Mouse (Mus musculus) retina, adult 2 months (tissue): ENCODE data around the gene Olfm3.
A peak's percentile ranks its signal among the peaks of the same experiment; 100 is the strongest.

Experiments
- DNase-seq: peaks from one replicate; pipeline ENCODE4 v3.0.0-alpha.2; 2012; ENCODE audit warnings: low read depth, low spot score

Olfm3 gene

GRCm38 (mm10) chr3:115080428-115081181 is 176.7 kb downstream of the Olfm3 start:
- no peak for DNase-seq

- no peak for DNase-seq
These were observed 177.5 kb downstream of the Olfm3 start for GRCm38 (mm10) chr3:115081371-115081770.

DNA sequence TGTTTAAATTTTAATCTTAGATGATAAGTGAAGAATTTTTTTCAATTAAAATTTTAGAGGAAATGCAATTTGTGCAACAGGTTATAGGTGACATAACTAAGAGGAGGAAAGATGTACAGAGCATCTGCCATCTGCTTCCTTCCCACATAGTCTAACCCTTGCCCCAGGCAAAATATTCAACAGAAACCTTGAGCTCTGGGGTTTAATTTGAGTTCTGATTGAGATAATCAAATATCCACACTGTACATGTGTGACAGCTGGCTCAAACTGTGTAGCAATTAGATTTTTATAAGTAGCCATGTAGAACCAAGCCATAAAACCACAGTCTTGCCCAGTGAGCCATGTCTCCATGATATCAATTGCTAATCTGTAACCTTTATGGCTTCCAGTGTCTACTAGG is 179.1 kb downstream of the Olfm3 start:
- no peak for DNase-seq

GRCm38 (mm10) chr3:115088281-115088680 is 184.4 kb downstream of the Olfm3 start:
- DNase-seq = no peak

- DNase-seq = no peak
These were observed 186.8 kb downstream of the Olfm3 start for GRCm38 (mm10) chr3:115090670-115091069.

- DNase-seq = peak; percentile 20
These were observed 191.6 kb downstream of the Olfm3 start for GRCm38 (mm10) chr3:115095496-115095895.

DNA sequence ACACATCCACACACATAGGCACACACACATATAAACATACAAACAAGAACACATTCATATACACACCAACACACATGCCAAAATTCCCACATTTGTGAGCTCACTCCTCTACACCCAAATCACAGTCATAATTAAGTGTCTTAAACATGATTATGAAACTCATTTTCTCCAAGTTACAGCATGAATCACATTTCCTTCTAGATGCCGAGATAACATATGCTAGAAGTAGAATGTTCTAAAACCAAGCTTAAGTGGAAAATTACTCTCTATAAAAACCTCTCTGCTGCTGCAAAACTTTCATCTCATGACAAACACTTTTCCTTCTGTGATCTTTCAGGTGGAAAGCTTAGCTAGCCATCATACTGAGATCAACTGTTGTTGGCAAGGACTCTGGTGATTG is 195.7 kb downstream of the Olfm3 start:
- DNase-seq = no peak

DNA sequence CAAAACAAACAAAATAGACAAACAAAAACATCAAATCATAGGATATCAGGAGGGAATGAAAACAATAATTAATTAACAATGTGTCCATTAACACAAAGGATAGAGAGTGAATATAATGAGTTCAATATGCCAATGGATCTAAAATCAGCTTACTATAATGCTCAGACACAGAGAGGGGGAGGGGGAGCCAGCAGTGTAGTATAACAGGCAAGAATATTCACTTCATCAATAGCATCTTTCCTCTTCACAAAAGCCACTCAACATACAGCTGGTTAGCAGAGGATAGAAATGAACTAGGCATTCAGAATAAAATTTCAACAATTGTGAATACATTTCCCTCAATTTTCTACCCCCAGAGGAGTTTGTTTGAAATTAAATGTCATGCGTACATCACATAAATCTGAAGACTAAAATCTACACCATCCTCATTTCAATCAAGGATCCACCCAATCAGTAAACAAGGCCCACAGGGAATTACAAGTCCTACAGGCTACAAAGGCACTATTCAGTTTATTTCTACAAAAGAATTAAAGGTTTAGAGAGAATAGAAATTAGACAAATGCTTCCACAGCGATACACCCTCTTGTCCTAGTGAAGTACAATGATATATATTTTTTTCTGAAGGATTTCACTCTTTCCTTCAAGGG is 200.4 kb downstream of the Olfm3 start:
- no peak for DNase-seq

DNA sequence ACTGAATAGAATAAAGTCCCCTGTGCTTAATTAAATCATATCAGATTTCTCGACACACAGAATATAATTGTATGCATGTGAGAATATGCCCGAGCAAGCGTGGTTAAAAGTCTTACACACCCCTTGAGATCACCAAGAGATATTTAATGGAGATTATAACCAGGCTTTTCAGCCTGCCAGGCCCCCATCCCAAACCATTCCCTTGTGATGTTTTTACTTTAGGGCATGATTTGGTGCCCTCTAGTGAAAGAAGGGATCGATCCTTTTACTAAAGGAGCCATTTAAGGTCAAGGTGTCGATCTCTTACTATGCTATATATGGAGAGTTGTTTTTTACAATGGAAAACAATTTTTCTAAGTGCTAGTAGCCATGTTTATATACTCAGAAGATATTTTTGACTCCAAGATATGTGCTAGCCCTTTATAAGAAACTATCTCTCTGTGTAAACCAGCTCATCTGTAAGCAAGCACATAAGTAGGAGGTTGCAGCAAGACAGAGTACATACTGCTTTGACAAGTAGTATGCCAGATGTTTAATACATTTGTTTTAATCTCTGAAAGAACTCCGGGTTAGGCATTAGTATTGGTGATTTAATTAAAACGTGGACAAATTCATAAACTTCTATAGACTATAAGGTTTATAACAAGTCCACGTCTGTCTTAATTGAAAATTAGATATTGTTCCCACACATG is 201.1 kb downstream of the Olfm3 start:
- no peak for DNase-seq

DNA sequence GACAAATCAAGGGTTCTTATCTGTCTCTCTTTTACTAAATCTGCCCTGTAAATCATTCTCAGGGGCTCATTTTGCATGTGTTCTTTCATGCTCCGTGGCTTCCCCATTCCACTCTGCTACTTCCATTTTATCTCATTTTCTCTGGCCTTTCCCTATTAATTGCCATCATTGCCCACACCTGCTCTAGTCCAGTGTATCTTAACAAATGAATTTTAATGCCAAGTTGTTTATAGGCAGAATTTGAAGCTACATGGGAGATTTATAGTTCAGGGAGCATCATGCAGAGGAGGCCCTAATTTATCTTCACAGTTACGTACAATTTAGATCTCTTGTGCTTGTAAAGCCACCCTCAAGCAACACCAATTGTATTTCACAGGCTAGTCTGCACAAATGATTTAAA is 241.8 kb downstream of the Olfm3 start:
- no peak for DNase-seq

DNA sequence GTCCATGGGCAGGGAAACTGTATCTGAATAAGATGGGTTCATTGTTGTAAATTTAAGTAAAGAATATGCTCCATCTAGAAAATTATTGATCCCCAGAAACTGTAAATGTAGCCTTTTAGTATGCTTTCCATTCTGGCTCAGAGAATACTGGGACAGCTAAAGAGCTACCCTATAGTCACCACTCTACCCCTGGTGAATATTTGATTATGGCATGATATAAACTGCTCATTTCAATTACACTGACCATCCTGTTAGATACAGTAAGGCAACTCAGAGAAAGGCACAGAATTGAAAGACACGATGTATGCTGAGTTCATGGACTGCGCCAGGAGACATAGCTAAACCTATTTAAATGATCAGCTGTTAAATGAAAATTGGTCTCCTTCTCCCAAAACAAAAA is 242.4 kb downstream of the Olfm3 start:
- no peak for DNase-seq

- no peak for DNase-seq
These were observed 255.1 kb downstream of the Olfm3 start for GRCm38 (mm10) chr3:115158903-115159473.

DNA sequence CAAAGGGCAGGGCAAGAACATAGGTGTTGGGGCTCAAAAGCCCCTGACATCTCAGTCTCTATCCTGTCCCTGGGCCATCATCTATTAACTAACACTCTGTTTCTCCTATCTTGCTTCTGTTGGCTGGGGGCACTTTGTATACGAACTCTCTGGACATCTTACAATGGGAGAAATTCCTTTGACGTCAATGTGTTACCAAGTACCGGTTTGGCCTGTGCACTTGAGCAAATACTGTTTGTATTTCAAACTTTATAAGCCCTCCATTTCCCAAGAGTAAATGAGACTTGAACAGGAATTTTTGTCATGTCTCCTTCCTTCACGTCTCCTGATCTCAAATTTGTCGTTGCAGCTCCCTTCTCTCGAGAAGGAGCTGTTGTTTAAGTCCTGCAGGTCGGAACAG is 270.7 kb downstream of the Olfm3 start:
- no peak for DNase-seq
